Mouse (Mus musculus): Measurements from ENCODE around the gene Nus1. TPM values are rescaled to one million over a fixed set of nuclear protein-coding genes. Genes with fewer than 3 reads are reported as not detected.
A peak's percentile ranks its signal among the peaks of the same experiment; 100 is the strongest.

The Nus1 gene
- total and polyA plus RNA-seq, 2 experiments, result 9.7 to 13.7 TPM

- Histone ChIP-seq H3K36me3 (ENCODE audit: control insufficient read depth, insufficient read depth, low read length) (no peaks in the 10 kb centered on the region), H3K4me1 (ENCODE audit: control insufficient read depth, insufficient read depth, low read length) (no peaks in the 10 kb centered on the region), H3K79me2 (ENCODE audit: control insufficient read depth, insufficient read depth, low read length) (no peaks in the 10 kb centered on the region), H3K4me3 (ENCODE audit: insufficient read depth, low read depth, low read length) (no peak overlapping the region), H3K27me3 (ENCODE audit: control insufficient read depth, insufficient read depth, low read length) (no peaks in the 10 kb centered on the region), H3K9ac (ENCODE audit: low read depth, low read length) (no peak overlapping the region), H3K27ac (replicated peaks; ENCODE audit: insufficient read depth, low read depth, low read length) (no peak overlapping the region)
- WGBS, result 65% methylated on average over 3 of the region's 3 CpGs
- TF ChIP-seq POLR2A (IDR thresholded peaks at IDR 0.05; ENCODE audit: extremely low read depth, insufficient read depth, low read length) (no peak), CTCF (IDR thresholded peaks at IDR 0.05; ENCODE audit: low read depth, low read length) (no peak)
- no peak for DNase-seq (ENCODE audit: extremely low read depth, low read depth, low spot score)
These were observed 17.6 kb upstream of the Nus1 start for GRCm38 (mm10) chr10:52399722-52400121.

- no peak overlapping the region for H3K27ac ChIP-seq (replicated peaks; ENCODE audit: insufficient read depth, low read depth, low read length)
- no peaks in the 10 kb centered on the region for H3K79me2 ChIP-seq (ENCODE audit: control insufficient read depth, insufficient read depth, low read length)
- H3K36me3 ChIP-seq (ENCODE audit: control insufficient read depth, insufficient read depth, low read length), result no peaks in the 10 kb centered on the region
- H3K27me3 ChIP-seq (ENCODE audit: control insufficient read depth, insufficient read depth, low read length), result peaks cover 2% of the 10 kb centered on the region; the same call in 1 of the 2 replicates
- H3K9ac ChIP-seq (ENCODE audit: low read depth, low read length), result no peak overlapping the region
- 87% methylated on average over 13 of the region's 13 CpGs for WGBS
- H3K4me3 ChIP-seq (ENCODE audit: insufficient read depth, low read depth, low read length), result no peak overlapping the region
- no peaks in the 10 kb centered on the region for H3K4me1 ChIP-seq (ENCODE audit: control insufficient read depth, insufficient read depth, low read length)
- no peak for DNase-seq (ENCODE audit: extremely low read depth, low read depth, low spot score)
- no peak for TF ChIP-seq POLR2A (IDR thresholded peaks at IDR 0.05; ENCODE audit: extremely low read depth, insufficient read depth, low read length)
- no peak for TF ChIP-seq CTCF (IDR thresholded peaks at IDR 0.05; ENCODE audit: low read depth, low read length)
These were observed 12.2 kb upstream of the Nus1 start for GRCm38 (mm10) chr10:52405160-52405559.

- no peak for TF ChIP-seq POLR2A (IDR thresholded peaks at IDR 0.05; ENCODE audit: extremely low read depth, insufficient read depth, low read length)
- TF ChIP-seq CTCF (IDR thresholded peaks at IDR 0.05; ENCODE audit: low read depth, low read length), result no peak
- Histone ChIP-seq H3K27ac (replicated peaks; ENCODE audit: insufficient read depth, low read depth, low read length) (no peak overlapping the region), H3K4me1 (ENCODE audit: control insufficient read depth, insufficient read depth, low read length) (no peaks in the 10 kb centered on the region), H3K79me2 (ENCODE audit: control insufficient read depth, insufficient read depth, low read length) (no peaks in the 10 kb centered on the region), H3K4me3 (ENCODE audit: insufficient read depth, low read depth, low read length) (no peak overlapping the region), H3K27me3 (ENCODE audit: control insufficient read depth, insufficient read depth, low read length) (peaks cover 2% of the 10 kb centered on the region; the same call in 1 of the 2 replicates), H3K9ac (ENCODE audit: low read depth, low read length) (no peak overlapping the region), H3K36me3 (ENCODE audit: control insufficient read depth, insufficient read depth, low read length) (no peaks in the 10 kb centered on the region)
- no peak for DNase-seq (ENCODE audit: extremely low read depth, low read depth, low spot score)
- 90% methylated on average over 2 of the region's 2 CpGs for WGBS
These were observed 9.8 kb upstream of the Nus1 start for GRCm38 (mm10) chr10:52407526-52407925.

GRCm38 (mm10) chr10:52415020-52415419 lies 2.3 kb upstream of the Nus1 start:
- peaks cover 11% of the 10 kb centered on the region for H3K4me1 ChIP-seq (ENCODE audit: control insufficient read depth, insufficient read depth, low read length)
- H3K27me3 ChIP-seq (ENCODE audit: control insufficient read depth, insufficient read depth, low read length), result peaks cover 1% of the 10 kb centered on the region; the same call in 1 of the 2 replicates
- H3K79me2 ChIP-seq (ENCODE audit: control insufficient read depth, insufficient read depth, low read length), result peaks cover 14% of the 10 kb centered on the region
- H3K9ac ChIP-seq (ENCODE audit: low read depth, low read length), result no peak overlapping the region
- TF ChIP-seq POLR2A (IDR thresholded peaks at IDR 0.05; ENCODE audit: extremely low read depth, insufficient read depth, low read length) (no peak), CTCF (IDR thresholded peaks at IDR 0.05; ENCODE audit: low read depth, low read length) (no peak)
- WGBS, result 82% methylated on average over 2 of the region's 2 CpGs
- no peaks in the 10 kb centered on the region for H3K36me3 ChIP-seq (ENCODE audit: control insufficient read depth, insufficient read depth, low read length)
- no peak for DNase-seq (ENCODE audit: extremely low read depth, low read depth, low spot score)
- no peak overlapping the region for H3K27ac ChIP-seq (replicated peaks; ENCODE audit: insufficient read depth, low read depth, low read length)
- H3K4me3 ChIP-seq (ENCODE audit: insufficient read depth, low read depth, low read length), result no peak overlapping the region

DNA sequence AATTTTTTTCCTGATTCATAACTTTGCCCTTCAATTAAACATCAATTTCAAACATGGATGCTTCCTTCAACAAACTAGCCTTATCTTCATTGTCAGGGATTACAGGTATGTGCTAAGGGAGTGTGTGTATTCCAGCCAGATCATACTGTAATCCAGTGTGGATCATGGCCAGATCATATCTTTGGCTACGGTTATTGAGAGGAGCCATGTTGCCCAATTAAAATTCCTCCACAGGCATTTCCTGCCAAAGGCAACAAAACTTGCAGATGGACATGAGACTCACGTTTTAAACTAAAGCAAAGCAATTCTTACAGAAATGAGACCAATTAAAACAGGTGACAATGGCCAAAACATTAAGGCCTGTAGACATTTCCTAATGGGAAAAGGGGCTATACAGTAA lies 889 bp upstream of the Nus1 start:
- no peak overlapping the region for H3K9ac ChIP-seq (ENCODE audit: low read depth, low read length)
- H3K36me3 ChIP-seq (ENCODE audit: control insufficient read depth, insufficient read depth, low read length), result no peaks in the 10 kb centered on the region
- TF ChIP-seq POLR2A (IDR thresholded peaks at IDR 0.05; ENCODE audit: extremely low read depth, insufficient read depth, low read length) (no peak), CTCF (IDR thresholded peaks at IDR 0.05; ENCODE audit: low read depth, low read length) (no peak)
- H3K4me1 ChIP-seq (ENCODE audit: control insufficient read depth, insufficient read depth, low read length), result peaks cover 20% of the 10 kb centered on the region
- DNase-seq (ENCODE audit: extremely low read depth, low read depth, low spot score), result no peak
- WGBS, result 16% methylated on average over 2 of the region's 2 CpGs
- no peaks in the 10 kb centered on the region; the same call in 1 of the 2 replicates for H3K27me3 ChIP-seq (ENCODE audit: control insufficient read depth, insufficient read depth, low read length)
- no peak overlapping the region for H3K27ac ChIP-seq (replicated peaks; ENCODE audit: insufficient read depth, low read depth, low read length)
- H3K79me2 ChIP-seq (ENCODE audit: control insufficient read depth, insufficient read depth, low read length), result peaks cover 14% of the 10 kb centered on the region
- H3K4me3 ChIP-seq (ENCODE audit: insufficient read depth, low read depth, low read length), result peak overlapping the region; percentile 82; the same call in 1 of the 2 replicates

DNA sequence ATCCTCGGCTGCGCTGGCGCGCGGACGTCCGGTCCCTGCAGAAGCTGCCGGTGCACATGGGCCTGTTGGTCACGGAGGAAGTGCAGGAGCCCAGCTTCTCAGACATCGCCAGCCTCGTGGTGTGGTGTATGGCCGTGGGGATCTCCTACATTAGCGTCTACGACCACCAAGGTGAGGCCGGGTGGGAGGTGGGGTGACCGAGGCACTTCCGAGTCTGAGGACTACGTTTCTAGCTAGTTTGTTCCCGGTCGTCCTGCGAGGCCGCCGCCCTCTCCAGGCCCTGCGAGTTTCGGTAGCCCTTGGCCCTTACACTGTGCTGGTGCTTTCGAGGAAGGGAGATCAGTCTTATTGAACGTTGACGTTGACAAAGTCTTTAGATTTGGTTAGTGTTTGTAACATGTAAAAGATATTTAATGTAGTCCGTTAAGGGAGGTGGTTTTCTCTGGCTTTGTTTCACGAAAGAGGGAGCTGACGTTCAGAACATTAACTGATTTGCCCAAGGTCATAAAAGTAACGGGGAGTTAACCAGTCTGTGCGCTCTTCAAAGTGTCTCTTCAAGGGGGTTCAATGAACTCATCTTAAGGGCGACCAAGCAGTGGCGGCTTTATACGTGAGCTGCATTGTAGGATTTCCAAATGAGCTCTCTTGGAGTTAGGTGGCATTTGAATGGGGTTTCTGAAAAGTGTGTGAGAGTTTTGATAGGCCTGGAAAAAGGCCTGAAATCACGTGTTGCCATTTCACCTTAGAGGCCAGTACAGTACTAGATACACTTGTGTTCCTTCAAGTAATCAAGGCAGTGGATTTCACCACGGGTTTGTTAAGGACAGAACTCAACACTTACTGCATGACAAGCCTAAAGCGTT lies 882 bp downstream of the Nus1 start:
- H3K27ac ChIP-seq (replicated peaks; ENCODE audit: insufficient read depth, low read depth, low read length), result peak overlapping the region; percentile 72
- under 1% methylated on average over 39 of the region's 39 CpGs for WGBS

More for the DNA sequence above, 882 bp downstream of the Nus1 start:
- peak; percentile 63 for DNase-seq (ENCODE audit: extremely low read depth, low read depth, low spot score)
- TF ChIP-seq POLR2A (IDR thresholded peaks at IDR 0.05; ENCODE audit: extremely low read depth, insufficient read depth, low read length), result no peak
- no peak for TF ChIP-seq CTCF (IDR thresholded peaks at IDR 0.05; ENCODE audit: low read depth, low read length)
- Histone ChIP-seq H3K9ac (ENCODE audit: low read depth, low read length) (peak overlapping the region; percentile 89), H3K36me3 (ENCODE audit: control insufficient read depth, insufficient read depth, low read length) (no peaks in the 10 kb centered on the region), H3K79me2 (ENCODE audit: control insufficient read depth, insufficient read depth, low read length) (peaks cover 26% of the 10 kb centered on the region), H3K4me1 (ENCODE audit: control insufficient read depth, insufficient read depth, low read length) (peaks cover 23% of the 10 kb centered on the region), H3K4me3 (ENCODE audit: insufficient read depth, low read depth, low read length) (peak overlapping the region; percentile 82), H3K27me3 (ENCODE audit: control insufficient read depth, insufficient read depth, low read length) (no peaks in the 10 kb centered on the region)
